Mouse (Mus musculus) brain, embryonic 14.5 days (tissue): ENCODE measurements around the gene Ddit4. TPM values are rescaled to one million over a fixed set of nuclear protein-coding genes. Genes with fewer than 3 reads are reported as not detected.

Source experiments
- DNase-seq: peaks from one replicate; pipeline ENCODE4 v3.0.0-alpha.2; 2011; ENCODE audit warnings: low read depth
- CTCF ChIP-seq: fragments of 200-500 bp; IDR thresholded peaks from 2 replicates; pipeline ENCODE4 v1.5.1; 2012; ENCODE audit warnings: inconsistent platforms, mild to moderate bottlenecking, moderate library complexity, borderline replicate concordance; ENCODE audit not compliant: insufficient read depth, insufficient read length; ENCODE audit errors: extremely low read depth
- POLR2A ChIP-seq: fragments of 200-500 bp; IDR thresholded peaks from 2 replicates; pipeline ENCODE4 v1.6.1; 2012; ENCODE audit warnings: mild to moderate bottlenecking, inconsistent platforms, borderline replicate concordance; ENCODE audit not compliant: poor library complexity, insufficient read depth, insufficient read length, severe bottlenecking; ENCODE audit errors: extremely low read depth
- polyA plus RNA-seq: library from polyadenylated mRNA; depleted of rRNA; stranded (reverse); fragments of >200 nt; gene quantifications from 2 replicates; pipeline ENCODE4 v1.2.3, GENCODE M21; 2012

Ddit4 gene
- polyA plus RNA-seq, 1 experiment: 82.4 TPM

GRCm38 (mm10) chr10:59978401-59978800 is 26.8 kb upstream of the Ddit4 start:
- TF ChIP-seq POLR2A: no peak
- no peak for TF ChIP-seq CTCF
- no peak for DNase-seq

DNA sequence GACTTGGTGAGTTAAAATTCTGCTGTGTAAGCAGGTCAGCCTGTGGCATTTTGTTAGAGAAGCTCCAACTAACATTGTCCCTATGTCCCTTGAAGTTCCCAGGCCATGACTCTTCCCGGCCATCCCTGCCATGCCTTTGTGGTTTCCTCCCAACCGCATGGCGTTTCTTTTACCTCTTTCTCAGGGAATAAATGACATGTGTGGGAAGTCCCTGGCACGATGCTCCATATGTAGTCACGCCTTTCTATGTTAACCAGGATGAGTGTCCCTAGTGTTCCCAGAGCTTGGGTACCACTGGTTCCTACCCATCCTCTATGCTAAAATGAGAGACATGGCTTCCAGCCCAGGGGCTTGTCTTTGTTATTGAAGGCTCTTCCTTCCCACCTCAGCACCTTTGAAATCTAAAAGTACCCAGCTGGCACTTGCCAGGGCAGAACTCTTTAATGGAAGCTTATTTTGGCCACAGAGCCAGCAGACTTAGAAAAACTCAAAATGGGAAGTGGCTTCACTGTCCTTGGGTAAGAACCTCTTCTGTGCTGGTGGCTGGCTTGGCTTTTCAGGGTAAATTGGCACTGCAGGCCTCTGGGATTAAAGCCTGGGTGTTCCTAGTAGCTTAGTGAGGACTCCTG is 26.2 kb upstream of the Ddit4 start:
- TF ChIP-seq POLR2A (no peak), CTCF (no peak)
- no peak for DNase-seq

GRCm38 (mm10) chr10:59977141-59977540 is 25.5 kb upstream of the Ddit4 start:
- TF ChIP-seq CTCF: no peak
- TF ChIP-seq POLR2A: no peak
- no peak for DNase-seq

DNA sequence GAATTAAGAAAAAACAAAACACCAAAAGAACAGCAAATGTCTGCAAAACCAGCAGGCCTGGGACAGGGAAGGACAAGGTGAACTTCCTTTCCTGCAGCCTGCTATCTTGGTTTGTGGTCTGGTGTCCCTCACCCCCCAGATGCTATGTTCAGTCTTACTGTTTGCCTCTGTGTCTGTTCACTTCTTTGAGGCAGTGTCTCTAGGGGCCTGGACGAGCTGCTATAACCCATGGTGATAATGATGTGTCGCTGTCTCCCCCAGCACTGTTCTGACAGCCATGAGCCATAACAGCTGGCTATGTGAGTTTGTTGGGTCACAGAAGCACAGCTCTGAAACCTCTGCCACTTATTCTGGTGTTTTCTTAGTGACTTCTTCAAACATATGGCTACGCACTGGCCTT is 23.2 kb upstream of the Ddit4 start:
- TF ChIP-seq POLR2A (no peak), CTCF (no peak)
- DNase-seq: no peak

DNA sequence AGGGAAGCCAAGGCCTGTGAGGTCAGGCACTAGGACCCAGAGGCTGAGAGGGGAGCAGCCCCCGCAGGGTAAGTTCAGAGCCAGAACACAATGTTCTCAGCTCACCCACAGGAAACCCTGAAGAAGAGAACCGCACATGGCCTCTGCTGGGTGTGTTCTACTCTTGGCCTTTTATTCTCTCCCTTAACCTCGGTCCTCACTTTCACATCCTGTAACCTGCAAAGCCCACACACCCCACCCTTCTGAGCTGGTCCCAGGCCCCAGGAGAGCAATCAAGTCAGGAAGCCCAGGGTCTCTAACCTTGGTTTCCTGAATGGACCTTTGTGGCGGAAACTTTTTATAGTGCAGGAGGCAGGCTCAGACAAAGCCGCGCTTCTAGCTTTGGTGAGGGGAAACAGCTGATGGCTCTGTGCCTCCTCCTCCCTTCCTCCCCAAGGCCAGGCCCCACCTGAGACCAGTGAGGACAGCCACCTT is 22.6 kb upstream of the Ddit4 start:
- DNase-seq: no peak
- TF ChIP-seq POLR2A (no peak), CTCF (no peak)

DNA sequence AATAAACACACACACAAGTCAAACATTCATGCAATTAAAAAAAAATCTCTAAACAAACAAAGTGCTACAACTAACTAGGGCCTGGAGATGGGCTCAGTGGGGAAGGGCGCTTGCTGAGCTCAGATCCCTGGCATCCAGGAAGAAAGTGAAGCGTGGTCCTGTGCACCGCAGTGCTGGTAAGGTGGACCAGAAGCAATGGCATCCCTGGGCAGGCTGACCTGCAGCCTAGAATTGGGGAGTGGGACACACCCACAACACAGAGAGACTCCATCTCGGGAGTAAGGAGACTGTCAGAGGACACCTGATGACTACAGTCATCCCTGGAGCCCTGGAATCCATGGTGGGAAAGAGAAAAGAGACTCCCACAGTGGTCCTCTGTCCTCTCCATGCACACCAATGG is 21.8 kb upstream of the Ddit4 start:
- no peak for TF ChIP-seq POLR2A
- TF ChIP-seq CTCF: no peak

GRCm38 (mm10) chr10:59972999-59973398 is 21.4 kb upstream of the Ddit4 start:
- TF ChIP-seq POLR2A: no peak
- no peak for TF ChIP-seq CTCF
- DNase-seq: no peak

More for the DNA sequence above, 21.8 kb upstream of the Ddit4 start:
- no peak for DNase-seq

GRCm38 (mm10) chr10:59972534-59972933 is 20.9 kb upstream of the Ddit4 start:
- DNase-seq: no peak
- TF ChIP-seq CTCF (no peak), POLR2A (no peak)

DNA sequence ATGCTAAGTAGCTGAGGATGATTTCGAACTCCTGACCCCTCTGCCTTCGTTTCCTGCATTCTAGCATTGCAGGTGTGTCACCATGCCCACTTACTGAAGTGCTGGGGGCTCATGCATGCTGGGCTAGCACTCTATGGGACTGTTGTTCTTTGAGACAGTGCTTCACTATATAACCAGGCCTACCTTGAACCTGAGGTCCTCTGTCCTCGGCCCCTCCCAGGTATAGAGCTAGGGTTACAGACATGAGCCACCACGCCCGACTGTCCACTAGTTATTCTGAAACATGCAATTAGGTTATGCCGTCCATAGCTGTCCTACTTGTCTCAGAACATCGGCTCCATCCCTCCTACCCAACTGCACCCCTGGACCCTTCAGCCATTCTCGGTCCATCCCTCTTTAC is 20.2 kb upstream of the Ddit4 start:
- TF ChIP-seq POLR2A: no peak
- no peak for TF ChIP-seq CTCF
- DNase-seq: no peak

GRCm38 (mm10) chr10:59970450-59971062 is 18.9 kb upstream of the Ddit4 start:
- TF ChIP-seq CTCF (no peak), POLR2A (no peak)
- DNase-seq: no peak

GRCm38 (mm10) chr10:59969821-59970449 is 18.3 kb upstream of the Ddit4 start:
- peak; percentile 90 for DNase-seq
- TF ChIP-seq CTCF (no peak), POLR2A (peak; percentile 46; the same call in 1 of the 2 replicates)

DNA sequence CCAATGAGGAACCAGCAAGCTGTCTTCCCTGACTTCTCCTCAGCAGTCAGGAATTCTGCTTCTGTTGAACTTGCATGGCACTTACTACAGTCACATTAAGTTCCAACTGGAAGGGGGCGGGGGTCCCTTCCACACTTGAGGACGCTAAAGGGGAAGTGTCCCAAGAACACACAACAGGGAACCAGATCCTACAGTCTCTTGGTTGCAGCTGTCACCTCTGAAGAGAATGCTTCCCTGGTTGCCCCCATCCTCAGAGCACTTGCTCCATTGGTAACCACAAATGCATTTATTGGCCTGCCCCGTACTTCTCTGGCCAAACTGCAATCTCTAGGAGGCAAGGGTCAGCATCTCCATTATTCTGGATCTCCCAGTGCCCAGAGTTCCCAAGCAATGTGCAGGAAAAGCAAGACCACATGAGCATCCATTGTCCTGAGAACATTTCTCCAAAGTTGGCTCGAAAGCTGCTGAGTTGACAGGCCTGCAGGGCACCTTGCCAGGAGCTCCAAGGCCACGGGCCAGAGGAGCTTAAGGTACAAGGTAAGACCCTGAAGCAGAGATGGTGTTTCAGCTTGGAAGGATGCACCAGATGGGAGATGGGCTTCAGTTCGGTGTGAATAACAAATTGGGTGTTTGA is 15.8 kb upstream of the Ddit4 start:
- TF ChIP-seq CTCF: no peak
- DNase-seq: no peak

DNA sequence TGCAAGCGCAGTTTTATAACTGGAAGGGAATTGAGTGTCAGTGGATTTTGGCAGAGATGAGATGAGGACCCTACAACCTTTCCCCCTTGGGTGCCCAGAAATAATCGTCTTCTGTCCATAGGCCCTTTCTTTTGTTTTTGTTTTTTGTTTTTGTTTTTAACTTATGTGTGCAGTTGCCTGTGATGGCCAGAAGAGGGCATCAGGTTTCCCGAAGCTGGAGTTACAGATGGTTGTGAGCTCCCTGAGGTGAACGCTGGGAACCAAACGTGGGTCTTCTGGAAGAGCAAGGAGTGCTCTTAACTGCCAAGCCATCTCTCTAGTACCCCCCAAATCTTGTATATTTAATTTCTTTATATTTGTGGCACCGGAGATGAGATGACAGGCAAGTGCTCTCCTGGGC is 15.1 kb upstream of the Ddit4 start:
- no peak for DNase-seq
- TF ChIP-seq CTCF: peak; percentile 32; the same call in 1 of the 2 replicates
- TF ChIP-seq POLR2A: no peak
